Mouse (Mus musculus) gonadal fat pad, adult 2 months (tissue): Measurements from ENCODE around the gene Dnajc1. TPM values are rescaled to one million over a fixed set of nuclear protein-coding genes. Genes with fewer than 3 reads are reported as not detected.

Experiments used
- DNase-seq: peaks from one replicate; pipeline ENCODE4 v3.0.0-alpha.2; 2012; ENCODE audit warnings: low read depth
- polyA plus RNA-seq: library from polyadenylated mRNA; depleted of rRNA; stranded (reverse); fragments of >200 nt; gene quantifications from 2 replicates; pipeline ENCODE4 v1.2.3, GENCODE M21; 2012; rRNA removed

The Dnajc1 gene
- polyA plus RNA-seq: 12.2 and 15.3 TPM in 2 replicates

- DNase-seq: peak; percentile 55
Measured at GRCm38 (mm10) chr2:18392331-18393021, at the start of gene Dnajc1. Gene Dnajc1, minus strand, starts transcription at chr2:18392830.

GRCm38 (mm10) chr2:18441871-18442270 is 49.2 kb upstream of the Dnajc1 start:
- DNase-seq: no peak

GRCm38 (mm10) chr2:18415242-18415641 is 22.6 kb upstream of the Dnajc1 start:
- no peak for DNase-seq

GRCm38 (mm10) chr2:18403679-18404078 is 11.0 kb upstream of the Dnajc1 start:
- no peak for DNase-seq

GRCm38 (mm10) chr2:18401771-18402170 is 9.1 kb upstream of the Dnajc1 start:
- no peak for DNase-seq

GRCm38 (mm10) chr2:18393022-18393519 is 441 bp upstream of the Dnajc1 start:
- DNase-seq: no peak

- DNase-seq: no peak
Measured at GRCm38 (mm10) chr2:18391861-18392260, 769 bp downstream of the Dnajc1 start.

GRCm38 (mm10) chr2:18389631-18390030 is 3.0 kb downstream of the Dnajc1 start:
- no peak for DNase-seq

GRCm38 (mm10) chr2:18381662-18382061 is 11.0 kb downstream of the Dnajc1 start:
- no peak for DNase-seq

- DNase-seq: no peak
Measured at GRCm38 (mm10) chr2:18372400-18373182, 20.0 kb downstream of the Dnajc1 start.

GRCm38 (mm10) chr2:18370794-18371498 is 21.7 kb downstream of the Dnajc1 start:
- DNase-seq: no peak

- DNase-seq: no peak
Measured at GRCm38 (mm10) chr2:18364402-18364801, 28.2 kb downstream of the Dnajc1 start.

GRCm38 (mm10) chr2:18355293-18355692 is 37.3 kb downstream of the Dnajc1 start:
- DNase-seq: no peak

GRCm38 (mm10) chr2:18352620-18353019 is 40.0 kb downstream of the Dnajc1 start:
- no peak for DNase-seq

GRCm38 (mm10) chr2:18343464-18343863 is 49.2 kb downstream of the Dnajc1 start:
- no peak for DNase-seq

- peak; percentile 47 for DNase-seq
Measured at GRCm38 (mm10) chr2:18318671-18319070, 74.0 kb downstream of the Dnajc1 start.

- no peak for DNase-seq
Measured at GRCm38 (mm10) chr2:18317503-18318281, 74.9 kb downstream of the Dnajc1 start.

GRCm38 (mm10) chr2:18316909-18317308 is 75.7 kb downstream of the Dnajc1 start:
- DNase-seq: no peak

GRCm38 (mm10) chr2:18310261-18311104 is 82.1 kb downstream of the Dnajc1 start:
- DNase-seq: no peak
